Comparison of ENCODE assay signal across 26 mouse cellular contexts in genomic region chr10:93372281-93372680, GRCm38 (mm10).
"Had no signal": no experiment of that assay in that cellular context is flagged by ENCODE, and none has a peak within 500 bp of the region (broad histone marks: within the 10 kb centered on the region; RNA-seq: fewer than 3 reads in every experiment).

No protein-coding gene starts in this region.

- H3K4me2 ChIP-seq: heart, embryonic 12.5 days; hindbrain, embryonic 13.5 days; hindbrain, embryonic 15.5 days; kidney, embryonic 15.5 days; limb, embryonic 13.5 days; limb, embryonic 15.5 days; liver, embryonic 12.5 days had no signal

- DNase-seq: gastrocnemius, adult 2 months; gastrocnemius, postnatal 10 days; gastrocnemius, postnatal 25 days; heart, postnatal 10 days; heart, postnatal 4 days; kidney, adult 11 months; kidney, adult 2 months; kidney, adult 9 months; kidney, postnatal 14 days; kidney, postnatal 36 days; layer of hippocampus, adult 9-11 months; layer of hippocampus, postnatal 36 days; left cerebral cortex, postnatal 4 days had no signal

- H3K9ac ChIP-seq: heart, embryonic 12.5 days; hindbrain, embryonic 13.5 days; hindbrain, embryonic 15.5 days; kidney, embryonic 15.5 days; limb, embryonic 13.5 days; limb, embryonic 15.5 days; liver, embryonic 12.5 days; liver, embryonic 14.5 days had no signal

- H3K27ac ChIP-seq: gastrocnemius, adult 2 months; heart, embryonic 10.5 days; hindbrain, embryonic 10.5 days; hindbrain, embryonic 13.5 days; hindbrain, embryonic 15.5 days; hindbrain, postnatal 0 days; kidney, embryonic 15.5 days; kidney, postnatal 0 days; limb, embryonic 13.5 days; limb, embryonic 15.5 days; liver, embryonic 12.5 days; liver, embryonic 14.5 days had no signal

- H3K4me1 ChIP-seq: limb, embryonic 15.5 days had no signal

- H3K27me3 ChIP-seq: heart, embryonic 12.5 days; hindbrain, embryonic 13.5 days; hindbrain, embryonic 15.5 days; kidney, embryonic 15.5 days; limb, embryonic 13.5 days; limb, embryonic 15.5 days; liver, embryonic 12.5 days had no signal

- H3K4me3 ChIP-seq: gastrocnemius, adult 2 months; heart, embryonic 10.5 days; heart, embryonic 12.5 days; hindbrain, embryonic 10.5 days; hindbrain, embryonic 13.5 days; hindbrain, embryonic 15.5 days; kidney, embryonic 15.5 days; limb, embryonic 13.5 days; limb, embryonic 15.5 days; liver, embryonic 12.5 days had no signal

- H3K9me3 ChIP-seq: heart, embryonic 10.5 days; heart, embryonic 12.5 days; hindbrain, embryonic 10.5 days; hindbrain, embryonic 13.5 days; hindbrain, embryonic 15.5 days; kidney, embryonic 15.5 days; limb, embryonic 13.5 days; limb, embryonic 15.5 days; liver, embryonic 12.5 days had no signal

- ATAC-seq: hindbrain, postnatal 0 days; intestine, embryonic 16.5 days; liver, embryonic 12.5 days had no signal

- H3K36me3 ChIP-seq: heart, embryonic 10.5 days; heart, embryonic 12.5 days; hindbrain, embryonic 10.5 days; hindbrain, embryonic 13.5 days; hindbrain, embryonic 15.5 days; kidney, embryonic 15.5 days; limb, embryonic 13.5 days; limb, embryonic 15.5 days; liver, embryonic 12.5 days had no signal
